Mouse (Mus musculus): ENCODE data around the gene Itgb6. TPM values are rescaled to one million over a fixed set of nuclear protein-coding genes. Genes with fewer than 3 reads are reported as not detected.

Gene Itgb6
- polyA plus RNA-seq, 1 experiment from 2014 or later: 0.75 TPM

- peak; percentile 48 for DNase-seq (ENCODE audit: low spot score)
- ATAC-seq (replicated peaks; ENCODE audit: low FRiP score): no peak
- 38% methylated on average over 1 of the region's 1 CpGs for WGBS
Measured at GRCm38 (mm10) chr2:60698155-60698554, 24.3 kb downstream of the Itgb6 start.

DNA sequence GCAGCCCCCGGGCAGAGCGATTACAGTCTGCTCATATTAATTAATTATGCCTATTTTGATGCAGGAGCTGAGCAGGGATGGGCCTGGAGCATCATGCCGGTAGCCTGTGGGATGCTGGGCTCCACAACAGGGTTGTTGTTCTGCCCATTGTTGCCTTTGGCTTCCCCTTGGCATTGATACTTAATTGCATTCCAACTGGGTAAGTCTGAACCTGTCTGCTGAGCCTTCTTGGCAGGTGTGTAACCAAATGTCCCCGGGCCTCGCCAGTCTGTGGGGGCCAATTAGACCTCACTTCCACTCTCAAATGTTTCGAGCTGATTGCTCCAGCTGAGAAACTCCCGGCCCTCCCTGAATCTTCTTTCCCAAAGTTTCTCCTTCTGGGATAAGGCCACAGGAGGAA, 24.9 kb downstream of the Itgb6 start:
- no peak overlapping the region for H3K27ac ChIP-seq (ENCODE audit: low read depth, low read length)
- H3K9ac ChIP-seq (ENCODE audit: low read length): no peak overlapping the region
- H3K4me1 ChIP-seq (replicated peaks; ENCODE audit: control insufficient read depth, insufficient read depth, low read length): no peaks in the 10 kb centered on the region
- H3K4me3 ChIP-seq (ENCODE audit: low read depth, low read length): no peak overlapping the region
- no peaks in the 10 kb centered on the region for H3K9me3 ChIP-seq (ENCODE audit: control insufficient read depth, low read length)
- ATAC-seq (replicated peaks; ENCODE audit: low FRiP score) (no peak), DNase-seq (ENCODE audit: low spot score) (peak; percentile 39)
- H3K36me3 ChIP-seq (ENCODE audit: control insufficient read depth, insufficient read depth, low read length): no peaks in the 10 kb centered on the region
- WGBS: 59% methylated on average over 7 of the region's 7 CpGs
- no peak overlapping the region for H3K4me2 ChIP-seq (ENCODE audit: low read depth, low read length, severe bottlenecking)
- no peaks in the 10 kb centered on the region for H3K27me3 ChIP-seq (ENCODE audit: control insufficient read depth, insufficient read depth, low read length)

More at GRCm38 (mm10) chr2:60698155-60698554, 24.3 kb downstream of the Itgb6 start:
- no peaks in the 10 kb centered on the region for H3K27me3 ChIP-seq (ENCODE audit: control insufficient read depth, insufficient read depth, low read length)
- H3K9me3 ChIP-seq (ENCODE audit: control insufficient read depth, low read length): no peaks in the 10 kb centered on the region
- no peaks in the 10 kb centered on the region for H3K36me3 ChIP-seq (ENCODE audit: control insufficient read depth, insufficient read depth, low read length)
- H3K27ac ChIP-seq (ENCODE audit: low read depth, low read length): no peak overlapping the region
- H3K4me2 ChIP-seq (ENCODE audit: low read depth, low read length, severe bottlenecking): no peak overlapping the region
- no peak overlapping the region for H3K9ac ChIP-seq (ENCODE audit: low read length)
- H3K4me1 ChIP-seq (replicated peaks; ENCODE audit: control insufficient read depth, insufficient read depth, low read length): no peaks in the 10 kb centered on the region
- no peak overlapping the region for H3K4me3 ChIP-seq (ENCODE audit: low read depth, low read length)

GRCm38 (mm10) chr2:60696559-60696958, 25.9 kb downstream of the Itgb6 start:
- Histone ChIP-seq H3K4me1 (replicated peaks; ENCODE audit: control insufficient read depth, insufficient read depth, low read length) (no peaks in the 10 kb centered on the region), H3K36me3 (ENCODE audit: control insufficient read depth, insufficient read depth, low read length) (no peaks in the 10 kb centered on the region), H3K27ac (ENCODE audit: low read depth, low read length) (no peak overlapping the region), H3K4me3 (ENCODE audit: low read depth, low read length) (no peak overlapping the region), H3K27me3 (ENCODE audit: control insufficient read depth, insufficient read depth, low read length) (no peaks in the 10 kb centered on the region), H3K9me3 (ENCODE audit: control insufficient read depth, low read length) (no peaks in the 10 kb centered on the region), H3K9ac (ENCODE audit: low read length) (no peak overlapping the region), H3K4me2 (ENCODE audit: low read depth, low read length, severe bottlenecking) (no peak overlapping the region)
- DNase-seq (ENCODE audit: low spot score): peak; percentile 24
- 98% methylated on average over 6 of the region's 6 CpGs for WGBS
- no peak for ATAC-seq (replicated peaks; ENCODE audit: low FRiP score)

DNA sequence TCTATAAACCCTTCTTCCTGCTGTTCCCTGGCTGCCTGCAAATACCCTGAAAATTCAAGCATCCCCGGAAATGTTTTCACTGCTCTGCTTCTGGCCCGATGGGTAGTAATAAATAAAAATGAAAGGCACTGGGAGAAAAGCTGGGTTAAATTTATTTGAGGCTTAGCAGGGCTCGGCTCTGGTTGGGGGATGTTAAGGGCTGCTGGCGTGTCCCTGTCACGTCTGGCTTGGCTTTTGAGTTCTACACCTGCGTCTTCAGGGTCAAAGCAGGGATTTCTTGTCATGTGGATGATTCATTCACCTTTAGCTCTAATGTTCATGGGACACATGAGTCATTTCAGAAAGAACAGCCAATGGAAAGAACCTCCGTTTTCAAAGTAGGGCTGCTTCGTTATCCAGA, 26.7 kb downstream of the Itgb6 start:
- Histone ChIP-seq H3K9me3 (ENCODE audit: control insufficient read depth, low read length) (no peaks in the 10 kb centered on the region), H3K27ac (ENCODE audit: low read depth, low read length) (no peak overlapping the region), H3K9ac (ENCODE audit: low read length) (no peak overlapping the region), H3K4me1 (replicated peaks; ENCODE audit: control insufficient read depth, insufficient read depth, low read length) (no peaks in the 10 kb centered on the region), H3K36me3 (ENCODE audit: control insufficient read depth, insufficient read depth, low read length) (no peaks in the 10 kb centered on the region), H3K27me3 (ENCODE audit: control insufficient read depth, insufficient read depth, low read length) (no peaks in the 10 kb centered on the region), H3K4me2 (ENCODE audit: low read depth, low read length, severe bottlenecking) (no peak overlapping the region), H3K4me3 (ENCODE audit: low read depth, low read length) (no peak overlapping the region)
- ATAC-seq (replicated peaks; ENCODE audit: low FRiP score): no peak
- no peak for DNase-seq (ENCODE audit: low spot score)
- WGBS: 87% methylated on average over 8 of the region's 8 CpGs

- WGBS: 89% methylated on average over 8 of the region's 8 CpGs
Measured at GRCm38 (mm10) chr2:60694563-60694962, 27.9 kb downstream of the Itgb6 start.

GRCm38 (mm10) chr2:60692239-60692638, 30.2 kb downstream of the Itgb6 start:
- Histone ChIP-seq H3K4me1 (replicated peaks; ENCODE audit: control insufficient read depth, insufficient read depth, low read length) (no peaks in the 10 kb centered on the region), H3K4me2 (ENCODE audit: low read depth, low read length, severe bottlenecking) (no peak overlapping the region), H3K4me3 (ENCODE audit: low read depth, low read length) (no peak overlapping the region), H3K27me3 (ENCODE audit: control insufficient read depth, insufficient read depth, low read length) (no peaks in the 10 kb centered on the region), H3K9me3 (ENCODE audit: control insufficient read depth, low read length) (no peaks in the 10 kb centered on the region), H3K9ac (ENCODE audit: low read length) (no peak overlapping the region), H3K36me3 (ENCODE audit: control insufficient read depth, insufficient read depth, low read length) (no peaks in the 10 kb centered on the region), H3K27ac (ENCODE audit: low read depth, low read length) (no peak overlapping the region)
- DNase-seq (ENCODE audit: low spot score) (no peak), ATAC-seq (replicated peaks; ENCODE audit: low FRiP score) (no peak)
- 90% methylated on average over 5 of the region's 5 CpGs for WGBS

More at GRCm38 (mm10) chr2:60694563-60694962, 27.9 kb downstream of the Itgb6 start:
- no peak overlapping the region for H3K27ac ChIP-seq (ENCODE audit: low read depth, low read length)
- H3K9ac ChIP-seq (ENCODE audit: low read length): no peak overlapping the region
- H3K4me3 ChIP-seq (ENCODE audit: low read depth, low read length): no peak overlapping the region
- H3K9me3 ChIP-seq (ENCODE audit: control insufficient read depth, low read length): no peaks in the 10 kb centered on the region
- no peak overlapping the region for H3K4me2 ChIP-seq (ENCODE audit: low read depth, low read length, severe bottlenecking)
- no peak for ATAC-seq (replicated peaks; ENCODE audit: low FRiP score)
- no peaks in the 10 kb centered on the region for H3K27me3 ChIP-seq (ENCODE audit: control insufficient read depth, insufficient read depth, low read length)
- no peak for DNase-seq (ENCODE audit: low spot score)
- H3K36me3 ChIP-seq (ENCODE audit: control insufficient read depth, insufficient read depth, low read length): no peaks in the 10 kb centered on the region
- no peaks in the 10 kb centered on the region for H3K4me1 ChIP-seq (replicated peaks; ENCODE audit: control insufficient read depth, insufficient read depth, low read length)

DNA sequence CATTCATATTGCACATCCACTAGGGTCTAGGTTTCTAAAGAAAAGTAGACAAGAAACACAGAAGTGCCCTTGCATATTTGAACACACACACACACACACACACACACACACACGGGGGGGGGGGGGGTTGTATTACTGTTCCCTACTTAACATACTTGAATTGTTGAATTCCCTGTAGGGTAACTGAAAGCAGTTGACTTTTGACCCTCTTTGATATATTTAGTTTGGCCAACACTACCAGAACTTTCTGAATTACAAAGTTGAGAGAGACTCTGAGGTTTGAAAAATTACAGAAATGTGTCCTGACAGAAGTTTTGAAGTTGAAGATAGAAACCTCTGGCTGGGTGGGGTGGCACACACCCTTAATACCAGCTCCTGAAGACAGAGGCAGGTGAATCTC, 32.2 kb downstream of the Itgb6 start:
- 65% methylated on average over 1 of the region's 1 CpGs for WGBS
- H3K9ac ChIP-seq (ENCODE audit: low read length): no peak overlapping the region

DNA sequence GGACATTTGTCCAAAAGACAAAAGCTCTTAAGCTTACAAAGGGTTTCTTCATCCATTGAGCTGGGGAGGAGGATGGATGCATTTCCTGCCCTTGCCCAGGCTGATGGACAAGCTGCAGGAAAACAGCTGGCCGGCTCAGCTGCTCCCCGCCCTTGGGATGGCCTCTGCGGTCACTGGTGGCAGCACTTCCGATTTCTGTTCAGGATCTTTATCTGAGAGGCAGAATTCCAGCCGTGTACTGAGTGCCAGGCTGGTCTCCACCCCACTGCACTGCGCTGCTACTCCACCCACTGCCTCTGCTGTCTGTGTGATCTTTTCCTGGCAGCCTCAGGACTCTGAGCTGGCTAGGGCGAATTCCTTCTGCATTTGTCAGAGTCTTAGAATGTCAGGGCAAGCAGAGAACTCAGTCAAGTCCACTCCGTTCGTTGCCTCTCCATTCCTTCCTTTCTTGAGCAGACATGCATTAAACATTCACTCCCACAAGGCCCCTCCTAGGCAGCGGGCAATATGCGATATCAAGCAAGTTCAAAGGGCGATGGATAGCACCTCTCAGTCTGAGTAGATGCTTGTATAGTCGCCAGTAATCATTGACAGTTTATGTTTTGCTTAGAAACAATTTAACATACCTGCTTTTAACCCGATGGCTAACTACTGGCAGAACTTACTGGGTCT, 33.4 kb downstream of the Itgb6 start:
- Histone ChIP-seq H3K9ac (ENCODE audit: low read length) (no peak overlapping the region), H3K4me3 (ENCODE audit: low read depth, low read length) (no peak overlapping the region), H3K27ac (ENCODE audit: low read depth, low read length) (no peak overlapping the region), H3K27me3 (ENCODE audit: control insufficient read depth, insufficient read depth, low read length) (no peaks in the 10 kb centered on the region), H3K9me3 (ENCODE audit: control insufficient read depth, low read length) (no peaks in the 10 kb centered on the region), H3K4me2 (ENCODE audit: low read depth, low read length, severe bottlenecking) (no peak overlapping the region), H3K4me1 (replicated peaks; ENCODE audit: control insufficient read depth, insufficient read depth, low read length) (no peaks in the 10 kb centered on the region), H3K36me3 (ENCODE audit: control insufficient read depth, insufficient read depth, low read length) (no peaks in the 10 kb centered on the region)
- ATAC-seq (replicated peaks; ENCODE audit: low FRiP score): no peak
- WGBS: 66% methylated on average over 14 of the region's 14 CpGs
- DNase-seq (ENCODE audit: low spot score): no peak

More for the DNA sequence above, 32.2 kb downstream of the Itgb6 start:
- H3K4me2 ChIP-seq (ENCODE audit: low read depth, low read length, severe bottlenecking): no peak overlapping the region
- no peaks in the 10 kb centered on the region for H3K9me3 ChIP-seq (ENCODE audit: control insufficient read depth, low read length)
- H3K27ac ChIP-seq (ENCODE audit: low read depth, low read length): no peak overlapping the region
- no peaks in the 10 kb centered on the region for H3K4me1 ChIP-seq (replicated peaks; ENCODE audit: control insufficient read depth, insufficient read depth, low read length)
- no peak for DNase-seq (ENCODE audit: low spot score)
- no peak for ATAC-seq (replicated peaks; ENCODE audit: low FRiP score)
- no peaks in the 10 kb centered on the region for H3K36me3 ChIP-seq (ENCODE audit: control insufficient read depth, insufficient read depth, low read length)
- no peak overlapping the region for H3K4me3 ChIP-seq (ENCODE audit: low read depth, low read length)
- no peaks in the 10 kb centered on the region for H3K27me3 ChIP-seq (ENCODE audit: control insufficient read depth, insufficient read depth, low read length)

GRCm38 (mm10) chr2:60688150-60688549, 34.3 kb downstream of the Itgb6 start:
- Histone ChIP-seq H3K4me1 (replicated peaks; ENCODE audit: control insufficient read depth, insufficient read depth, low read length) (no peaks in the 10 kb centered on the region), H3K27ac (ENCODE audit: low read depth, low read length) (no peak overlapping the region), H3K27me3 (ENCODE audit: control insufficient read depth, insufficient read depth, low read length) (no peaks in the 10 kb centered on the region), H3K9ac (ENCODE audit: low read length) (no peak overlapping the region), H3K4me2 (ENCODE audit: low read depth, low read length, severe bottlenecking) (no peak overlapping the region), H3K9me3 (ENCODE audit: control insufficient read depth, low read length) (no peaks in the 10 kb centered on the region), H3K36me3 (ENCODE audit: control insufficient read depth, insufficient read depth, low read length) (no peaks in the 10 kb centered on the region), H3K4me3 (ENCODE audit: low read depth, low read length) (no peak overlapping the region)
- DNase-seq (ENCODE audit: low spot score) (no peak), ATAC-seq (replicated peaks; ENCODE audit: low FRiP score) (no peak)
- WGBS: 92% methylated on average over 1 of the region's 1 CpGs

Data from forebrain, embryonic 11.5 days (tissue).